Mouse (Mus musculus) limb, embryonic 14.5 days (tissue): ENCODE results near the gene Prelp. TPM values are rescaled to one million over a fixed set of nuclear protein-coding genes. Genes with fewer than 3 reads are reported as not detected.

Source experiments
- ATAC-seq: fragments of 200-750 bp; cut with Nextera tagmentation; 2 replicates; pipeline ENCODE4 v1.8.0; 2017; ENCODE audit warnings: low read depth, moderate number of reproducible peaks, moderate TSS enrichment; ENCODE audit not compliant: low FRiP score
- DNase-seq: peaks from one replicate; pipeline ENCODE4 v3.0.0-alpha.2; 2015; ENCODE audit warnings: low spot score
- H3K27ac ChIP-seq: fragments of 300-500 bp; sonication (generic); replicated peaks from 2 replicates; pipeline ENCODE4 v1.5.1; 2014; ENCODE audit warnings: low read depth, mild to moderate bottlenecking, low read length, moderate library complexity, mixed read lengths
- H3K27me3 ChIP-seq: fragments of 300-500 bp; sonication (generic); 2 replicates; pipeline ENCODE4 v1.6.1; 2014; ENCODE audit warnings: low read length, mixed read lengths; ENCODE audit not compliant: control insufficient read depth, insufficient read depth
- H3K36me3 ChIP-seq: fragments of 300-500 bp; sonication (generic); 2 replicates; pipeline ENCODE4 v1.6.1; 2014; ENCODE audit warnings: mild to moderate bottlenecking, low read length, moderate library complexity, mixed read lengths; ENCODE audit not compliant: control insufficient read depth, insufficient read depth
- H3K4me1 ChIP-seq: fragments of 300-500 bp; sonication (generic); 2 replicates; pipeline ENCODE4 v1.6.1; 2014; ENCODE audit warnings: antibody characterized with exemption, low read length, mixed read lengths; ENCODE audit not compliant: control insufficient read depth, insufficient read depth
- H3K4me2 ChIP-seq: fragments of 300-500 bp; sonication (generic); replicated peaks from 2 replicates; pipeline ENCODE4 v1.6.1; 2014; ENCODE audit warnings: low read depth, mild to moderate bottlenecking, low read length, moderate library complexity; ENCODE audit not compliant: severe bottlenecking
- H3K4me3 ChIP-seq: fragments of 300-500 bp; sonication (generic); replicated peaks from 2 replicates; pipeline ENCODE4 v1.5.1; 2014; ENCODE audit warnings: low read length
- H3K9ac ChIP-seq: fragments of 300-500 bp; sonication (generic); 2 replicates; pipeline ENCODE4 v1.6.1; 2014; ENCODE audit warnings: mild to moderate bottlenecking, low read depth, low read length, moderate library complexity; ENCODE audit not compliant: severe bottlenecking
- H3K9me3 ChIP-seq: fragments of 300-500 bp; sonication (generic); 2 replicates; pipeline ENCODE4 v1.6.1; 2016; ENCODE audit warnings: low read length; ENCODE audit not compliant: control insufficient read depth
- POLR2A ChIP-seq: fragments of 200-500 bp; IDR thresholded peaks from 2 replicates; pipeline ENCODE4 v1.8.0; 2012; ENCODE audit warnings: inconsistent platforms, mild to moderate bottlenecking, moderate library complexity, borderline replicate concordance; ENCODE audit not compliant: insufficient read depth, insufficient read length; ENCODE audit errors: extremely low read depth
- WGBS: fragments of 180-500 bp; shearing (Covaris S2); extraction: QIAGEN DNeasy Blood & Tissue Kit; methylation state at CpG from one replicate; pipeline ENCODE4 v1.1.7; 2014; 5-methylcytosine and 5-hydroxymethylcytosine counted together
- polyA plus RNA-seq, 2 experiments: library from polyadenylated mRNA; depleted of rRNA in 1 of 2; stranded (reverse) in 1 of 2; unstranded in 1 of 2; fragments of >200 nt; fragmentation: Nextera tagmentation in 1 of 2; extraction: Ambion mirVana in 1 of 2; gene quantifications; 2 replicates each; pipeline versions ENCODE4 v1.2.1 to v1.2.3; 2012 to 2014

The Prelp gene
- polyA plus RNA-seq, 2 experiments, result 13.9 to 24.5 TPM

GRCm38 (mm10) chr1:133900825-133901224, 20.4 kb downstream of the Prelp start:
- no peaks in the 10 kb centered on the region for H3K36me3 ChIP-seq
- 0 out of 2 replicates have a peak, but pooled peaks cover 6% of the 10 kb centered on the region for H3K4me1 ChIP-seq
- TF ChIP-seq POLR2A, result no peak
- no peak overlapping the region for H3K9ac ChIP-seq
- H3K9me3 ChIP-seq, result no peaks in the 10 kb centered on the region
- no peak overlapping the region for H3K4me3 ChIP-seq
- H3K27ac ChIP-seq, result no peak overlapping the region
- H3K4me2 ChIP-seq, result no peak overlapping the region
- ATAC-seq (no peak), DNase-seq (no peak)
- H3K27me3 ChIP-seq, result no peaks in the 10 kb centered on the region
- 76% methylated on average over 9 of the region's 9 CpGs for WGBS

DNA sequence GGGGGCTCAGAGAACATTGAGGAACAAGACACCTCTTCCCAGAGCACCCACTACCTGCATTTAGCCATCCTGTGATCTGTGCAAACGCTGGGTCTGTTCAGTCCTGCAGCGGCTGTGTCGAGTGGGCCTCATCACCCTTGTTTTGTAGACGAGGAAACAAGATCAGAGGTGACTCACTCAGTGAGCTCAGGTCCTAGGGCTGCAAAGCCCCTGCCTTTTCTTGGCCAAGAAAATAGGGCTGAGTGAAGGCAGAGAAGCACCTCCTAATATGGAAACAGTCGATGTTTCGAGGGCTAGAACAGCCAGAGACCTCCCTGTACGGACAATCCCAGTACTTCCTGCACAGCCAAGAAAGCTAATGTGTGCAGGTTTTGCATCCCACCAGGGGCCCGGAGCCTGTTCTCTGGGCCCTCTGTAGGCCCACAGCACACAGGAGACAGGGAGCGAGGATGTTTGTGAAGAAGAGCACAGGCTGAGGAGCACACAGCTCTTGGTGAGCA, 22.1 kb downstream of the Prelp start:
- H3K27ac ChIP-seq, result no peak overlapping the region
- 65% methylated on average over 9 of the region's 9 CpGs for WGBS

DNA sequence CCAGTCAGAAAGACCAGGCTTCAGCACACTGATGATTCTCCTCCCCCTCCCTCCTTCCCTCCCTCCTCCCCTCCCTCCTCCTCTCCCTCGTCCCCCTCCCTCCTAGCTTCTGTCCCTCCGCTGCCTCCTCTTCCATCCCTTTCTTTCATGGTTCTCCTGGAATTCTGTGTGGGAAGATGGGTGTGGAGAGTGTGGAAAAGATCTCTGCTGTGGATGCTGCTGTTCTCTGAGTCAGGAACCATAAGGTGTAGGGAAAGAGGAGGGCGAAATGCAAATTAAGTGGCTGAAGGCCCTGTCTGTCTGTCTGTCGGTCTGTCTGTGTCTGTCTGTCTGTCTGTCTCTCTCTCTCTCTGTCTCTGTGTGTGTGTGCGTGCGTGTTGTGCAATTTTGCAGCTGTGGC, 23.9 kb downstream of the Prelp start:
- no peak overlapping the region for H3K9ac ChIP-seq
- no peaks in the 10 kb centered on the region for H3K36me3 ChIP-seq
- no peak for DNase-seq
- H3K9me3 ChIP-seq, result no peaks in the 10 kb centered on the region
- no peak overlapping the region for H3K27ac ChIP-seq
- no peaks in the 10 kb centered on the region for H3K27me3 ChIP-seq
- H3K4me3 ChIP-seq, result no peak overlapping the region
- TF ChIP-seq POLR2A, result no peak
- 68% methylated on average over 6 of the region's 6 CpGs for WGBS
- H3K4me2 ChIP-seq, result no peak overlapping the region
- peaks cover 18% of the 10 kb centered on the region; the same call in 1 of the 2 replicates for H3K4me1 ChIP-seq
- no peak for ATAC-seq

More for the DNA sequence above, 22.1 kb downstream of the Prelp start:
- Histone ChIP-seq H3K9me3 (no peaks in the 10 kb centered on the region), H3K9ac (no peak overlapping the region), H3K4me2 (no peak overlapping the region), H3K27me3 (no peaks in the 10 kb centered on the region), H3K4me3 (no peak overlapping the region), H3K36me3 (no peaks in the 10 kb centered on the region), H3K4me1 (0 out of 2 replicates have a peak, but pooled peaks cover 7% of the 10 kb centered on the region)
- no peak for TF ChIP-seq POLR2A
- no peak for DNase-seq
- ATAC-seq, result no peak

DNA sequence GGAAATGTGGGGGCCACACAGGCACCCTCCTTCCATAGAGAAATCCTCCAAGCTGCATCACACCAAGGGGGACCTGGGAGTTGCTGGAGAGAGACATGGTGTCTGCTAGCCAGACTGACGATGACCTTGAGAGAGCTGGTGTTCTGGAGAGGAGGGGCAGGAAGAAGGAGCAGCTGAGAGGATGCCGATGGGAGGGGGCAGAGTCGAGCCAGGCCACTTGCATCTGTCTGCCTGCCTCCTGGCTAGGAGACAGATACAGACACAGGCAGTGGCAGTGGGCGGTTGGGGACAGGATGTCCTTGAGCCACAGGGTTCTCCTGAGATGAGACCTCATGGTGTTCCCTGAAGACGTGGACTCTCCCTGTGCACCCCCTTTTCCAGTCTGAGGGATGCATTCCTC, 29.7 kb downstream of the Prelp start:
- Histone ChIP-seq H3K4me2 (no peak overlapping the region), H3K9ac (no peak overlapping the region), H3K36me3 (no peaks in the 10 kb centered on the region), H3K9me3 (no peaks in the 10 kb centered on the region), H3K27me3 (no peaks in the 10 kb centered on the region), H3K4me1 (peaks cover 44% of the 10 kb centered on the region), H3K27ac (no peak overlapping the region), H3K4me3 (no peak overlapping the region)
- ATAC-seq (peak; percentile 25; the same call in 1 of the 2 replicates), DNase-seq (peak; percentile 44)
- TF ChIP-seq POLR2A, result no peak
- 14% methylated on average over 5 of the region's 5 CpGs for WGBS

DNA sequence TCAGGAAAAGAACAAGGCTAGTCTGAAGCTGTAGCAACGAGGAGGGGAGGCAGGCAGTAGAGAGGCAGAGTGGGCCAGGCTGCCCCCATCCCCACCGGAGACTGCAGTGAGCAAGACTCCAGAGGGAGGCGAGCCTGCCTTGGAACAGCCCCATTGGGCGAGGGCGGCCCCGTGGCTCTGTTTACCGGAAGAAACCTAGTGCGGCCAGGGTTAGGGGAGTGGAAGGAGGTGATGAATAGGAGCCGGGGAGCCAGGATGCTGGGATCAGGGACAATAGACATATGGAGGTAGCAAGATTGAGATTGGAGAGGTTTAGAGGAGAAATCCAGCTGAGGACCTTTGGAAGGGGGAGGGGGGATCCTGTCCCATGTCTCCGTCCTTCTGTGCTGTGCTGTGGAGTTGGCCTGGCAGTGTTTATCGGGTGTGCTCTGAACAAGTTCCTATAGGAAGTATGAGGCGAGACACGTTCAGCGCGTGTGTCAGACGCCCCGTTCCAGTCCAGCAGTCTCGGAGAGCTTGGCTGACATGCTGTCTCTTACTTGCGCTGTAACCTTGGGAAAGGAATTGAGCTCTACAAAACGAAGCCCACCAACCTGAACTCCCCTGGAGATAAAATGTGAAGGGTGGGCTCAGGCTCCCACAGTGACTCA, 31.1 kb downstream of the Prelp start:
- Histone ChIP-seq H3K27me3 (no peaks in the 10 kb centered on the region), H3K27ac (no peak overlapping the region), H3K4me2 (peak overlapping the region; percentile 35), H3K9me3 (no peaks in the 10 kb centered on the region), H3K4me3 (peak overlapping the region; percentile 4; the same call in 1 of the 2 replicates), H3K36me3 (no peaks in the 10 kb centered on the region), H3K4me1 (peaks cover 39% of the 10 kb centered on the region), H3K9ac (no peak overlapping the region)
- TF ChIP-seq POLR2A, result no peak
- DNase-seq (peak; percentile 23), ATAC-seq (no peak)
- WGBS, result 17% methylated on average over 20 of the region's 20 CpGs
